Mouse (Mus musculus) stomach, postnatal 0 days (tissue): Measurements from ENCODE around the gene Hivep2.

Experiments used
- CTCF ChIP-seq: IDR thresholded peaks from 2 replicates; pipeline ENCODE4 v1.5.1; 2016; ENCODE audit warnings: antibody characterized with exemption, low read depth, mild to moderate bottlenecking, moderate library complexity
- EP300 ChIP-seq: optimal IDR thresholded peaks from 2 replicates; pipeline ENCODE3; 2016; ENCODE audit warnings: antibody characterized with exemption

DNA sequence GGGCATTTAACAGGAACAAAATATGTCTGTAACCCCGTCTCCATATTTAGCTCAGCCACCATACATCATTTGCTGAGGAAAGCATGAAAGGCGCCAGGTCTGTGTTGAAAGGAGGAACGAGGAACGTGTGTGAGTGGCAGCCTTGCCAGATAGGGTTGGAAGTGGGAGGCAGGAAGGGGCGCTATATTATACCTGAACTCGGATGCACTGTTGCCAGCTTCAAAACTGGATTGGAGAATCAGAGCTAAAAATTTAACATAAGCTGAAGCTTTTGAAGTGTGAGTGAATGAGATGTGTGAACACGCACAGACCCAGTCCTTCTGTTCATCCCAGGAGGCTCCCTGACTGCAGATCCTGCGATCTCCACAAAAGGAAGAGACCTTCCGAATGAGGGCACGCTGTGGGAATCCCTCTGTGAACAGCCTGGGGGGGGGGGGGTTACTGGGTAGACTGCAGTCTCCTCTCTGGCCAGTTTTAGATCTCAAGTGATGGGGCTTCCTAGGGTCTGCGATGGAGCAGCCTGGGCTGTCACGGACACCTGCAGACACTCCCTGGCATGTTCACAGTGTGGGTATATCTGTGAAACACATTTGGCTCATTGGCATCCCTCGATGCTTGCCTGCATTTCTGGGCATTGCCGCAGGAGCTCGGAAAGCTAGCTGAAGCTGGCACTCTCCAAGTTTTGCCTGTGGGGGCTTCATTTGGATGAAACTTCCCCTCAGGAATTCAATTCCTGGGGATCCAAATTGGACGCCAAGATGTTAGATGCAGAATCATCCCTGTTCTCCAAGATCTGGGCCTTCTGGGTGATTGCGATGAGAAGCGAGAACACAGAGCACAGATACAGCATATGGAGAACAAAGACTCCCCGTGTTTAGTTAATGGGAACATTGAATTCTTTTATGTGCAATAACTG lies 213.8 kb downstream of the Hivep2 start:
- TF ChIP-seq CTCF (no peak), EP300 (no peak)
